Mouse (Mus musculus) CH12.LX (cell line): ENCODE data around the gene Cldn5.

Source experiments
- CHD2 ChIP-seq: IDR thresholded peaks from 2 replicates; pipeline ENCODE4 v1.6.1; 2011; ENCODE audit warnings: low read length, improper control_type of control experiment
- CTCF ChIP-seq, 2 experiments: IDR thresholded peaks in 1 of 2; conservative IDR thresholded peaks in 1 of 2; 2 replicates each; pipeline ENCODE4 v1.5.1; 2011 to 2012; ENCODE audit warnings: low read depth in 2 of 2, low read length in 2 of 2, improper control_type of control experiment in 1 of 2, inconsistent platforms in 1 of 2, mild to moderate bottlenecking in 1 of 2, moderate library complexity in 1 of 2
- E2F4 ChIP-seq: IDR thresholded peaks from 2 replicates; pipeline ENCODE4 v1.6.1; 2011; ENCODE audit warnings: low read depth, low read length, improper control_type of control experiment; ENCODE audit not compliant: insufficient replicate concordance
- ETS1 ChIP-seq: conservative IDR thresholded peaks from 2 replicates; pipeline ENCODE4 v1.6.1; 2012; ENCODE audit warnings: low read depth, mild to moderate bottlenecking, inconsistent platforms, low read length, improper control_type of control experiment, moderate library complexity
- HCFC1 ChIP-seq: IDR thresholded peaks from 2 replicates; pipeline ENCODE4 v1.6.1; 2012; ENCODE audit warnings: low read depth, mild to moderate bottlenecking, inconsistent platforms, low read length, improper control_type of control experiment
- POLR2A ChIP-seq: IDR thresholded peaks from 2 replicates; pipeline ENCODE4 v1.6.1; 2011; ENCODE audit warnings: low read depth, mild to moderate bottlenecking, improper control_type of control experiment, low read length
- USF1 ChIP-seq: IDR thresholded peaks from 2 replicates; pipeline ENCODE4 v1.6.1; 2014; ENCODE audit warnings: low read depth, mild to moderate bottlenecking, inconsistent platforms, low read length, improper control_type of control experiment

DNA sequence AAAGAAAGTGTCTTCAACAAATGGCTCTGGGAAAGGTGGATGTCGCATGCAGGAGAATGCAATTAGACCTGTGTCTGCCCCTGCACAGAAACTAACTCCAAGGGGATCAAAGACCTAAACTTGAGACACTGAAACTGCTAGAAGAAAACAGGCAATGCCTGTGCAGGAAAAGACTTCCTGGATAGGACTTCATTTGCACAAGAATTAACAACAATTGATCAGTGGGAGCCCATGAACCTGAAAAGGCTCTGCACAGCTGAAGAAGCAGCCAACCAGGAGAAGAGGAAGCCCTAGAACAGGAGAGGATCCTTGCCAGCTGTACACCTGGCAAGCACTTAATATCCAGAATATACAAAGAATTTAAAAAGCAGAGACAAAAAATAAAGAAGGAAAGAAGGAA, 7.1 kb upstream of the Cldn5 start:
- no peak for TF ChIP-seq HCFC1
- no peak for TF ChIP-seq CTCF (conservative IDR thresholded peaks at IDR 0.05 in 1 of 2, IDR thresholded peaks at IDR 0.05 in 1 of 2; ENCODE audit: low read depth in 2 of 2, low read length in 2 of 2)
- TF ChIP-seq ETS1: no peak
- no peak for TF ChIP-seq CHD2
- no peak for TF ChIP-seq POLR2A
- no peak for TF ChIP-seq USF1
- no peak for TF ChIP-seq E2F4
